Mouse (Mus musculus): ENCODE data around the gene Dgke. TPM values are rescaled to one million over a fixed set of nuclear protein-coding genes. Genes with fewer than 3 reads are reported as not detected.

Dgke gene
- polyA plus RNA-seq, 1 experiment from 2014 or later = 5.7 TPM

DNA sequence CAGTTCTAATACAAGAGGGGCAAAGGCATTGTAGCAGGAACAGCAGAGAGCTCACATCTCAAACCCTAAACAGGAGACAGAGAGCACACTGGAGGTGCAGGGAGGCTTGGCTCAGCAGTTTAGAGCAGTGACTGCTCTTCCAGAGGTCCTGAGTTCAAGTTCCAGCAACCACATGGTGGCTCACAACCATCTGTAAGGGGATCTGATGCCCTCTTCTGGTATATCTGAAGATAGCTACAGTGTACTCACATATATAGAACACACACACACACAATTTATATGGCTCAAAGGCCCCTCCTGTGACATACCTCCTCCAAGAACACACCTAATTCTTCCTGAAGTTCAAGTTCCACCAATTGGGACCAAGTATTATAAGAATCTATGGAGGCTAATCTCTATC, 32.1 kb downstream of the Dgke start:
- H3K27me3 ChIP-seq = no peaks in the 10 kb centered on the region
- no peak overlapping the region for H3K27ac ChIP-seq
- H3K4me1 ChIP-seq (replicated peaks) = no peaks in the 10 kb centered on the region
- H3K9me3 ChIP-seq (replicated peaks) = no peaks in the 10 kb centered on the region
- ATAC-seq (replicated peaks; ENCODE audit: insufficient number of reproducible peaks, insufficient read depth, low FRiP score, low read depth) = no peak
- no peak overlapping the region for H3K9ac ChIP-seq
- peaks cover 15% of the 10 kb centered on the region for H3K36me3 ChIP-seq
- H3K4me3 ChIP-seq = no peak overlapping the region
- no peak overlapping the region for H3K4me2 ChIP-seq

- H3K27ac ChIP-seq = no peak overlapping the region
- no peak for ATAC-seq (replicated peaks; ENCODE audit: insufficient number of reproducible peaks, insufficient read depth, low FRiP score, low read depth)
- H3K9me3 ChIP-seq (replicated peaks) = no peaks in the 10 kb centered on the region
- H3K9ac ChIP-seq = no peak overlapping the region
- H3K4me1 ChIP-seq (replicated peaks) = peaks cover 11% of the 10 kb centered on the region
- 67% methylated on average over 1 of the region's 1 CpGs for WGBS
- no peaks in the 10 kb centered on the region for H3K27me3 ChIP-seq
- H3K4me3 ChIP-seq = no peak overlapping the region
- no peaks in the 10 kb centered on the region for H3K36me3 ChIP-seq
- H3K4me2 ChIP-seq = no peak overlapping the region
Observed at GRCm38 (mm10) chr11:89031189-89031588, 35.5 kb downstream of the Dgke start.

- H3K9ac ChIP-seq = no peak overlapping the region
Observed at GRCm38 (mm10) chr11:89030552-89030951, 36.1 kb downstream of the Dgke start.

DNA sequence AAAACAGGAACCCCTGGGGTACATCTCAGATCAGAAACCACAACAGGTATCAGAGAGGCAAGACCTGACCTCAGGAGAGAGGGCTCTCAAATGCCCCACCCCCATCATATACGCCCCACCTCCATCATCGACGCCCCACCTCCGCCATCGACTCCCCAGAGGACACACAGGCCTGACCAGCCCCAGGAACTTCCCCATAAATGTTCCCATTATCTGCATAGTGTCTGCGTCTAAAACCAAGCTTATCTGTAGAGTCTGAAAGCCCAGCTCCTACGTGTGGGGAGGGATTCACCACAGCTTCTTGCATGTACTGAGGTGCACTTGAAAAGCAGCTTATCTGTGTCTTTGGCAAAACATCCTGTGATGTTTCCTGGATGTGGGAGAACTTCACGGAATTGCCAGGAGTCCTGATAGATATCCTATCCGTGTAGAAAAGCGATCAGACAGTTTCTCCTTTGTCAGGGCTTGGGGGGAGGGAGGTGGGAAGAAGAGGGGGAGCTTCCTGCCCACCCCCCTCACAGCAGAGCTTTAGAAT, 37.7 kb downstream of the Dgke start:
- Histone ChIP-seq H3K4me1 (replicated peaks) (peaks cover 23% of the 10 kb centered on the region), H3K9ac (no peak overlapping the region), H3K4me3 (no peak overlapping the region), H3K36me3 (no peaks in the 10 kb centered on the region), H3K27ac (peak overlapping the region; percentile 33), H3K4me2 (no peak overlapping the region), H3K27me3 (no peaks in the 10 kb centered on the region), H3K9me3 (replicated peaks) (no peaks in the 10 kb centered on the region)
- 13% methylated on average over 10 of the region's 10 CpGs for WGBS
- peak; percentile 69 for ATAC-seq (replicated peaks; ENCODE audit: insufficient number of reproducible peaks, insufficient read depth, low FRiP score, low read depth)

More at GRCm38 (mm10) chr11:89030552-89030951, 36.1 kb downstream of the Dgke start:
- Histone ChIP-seq H3K4me2 (no peak overlapping the region), H3K9me3 (replicated peaks) (no peaks in the 10 kb centered on the region), H3K27ac (no peak overlapping the region), H3K4me1 (replicated peaks) (peaks cover 13% of the 10 kb centered on the region), H3K36me3 (no peaks in the 10 kb centered on the region), H3K27me3 (no peaks in the 10 kb centered on the region), H3K4me3 (no peak overlapping the region)
- WGBS = 79% methylated on average over 6 of the region's 6 CpGs
- no peak for ATAC-seq (replicated peaks; ENCODE audit: insufficient number of reproducible peaks, insufficient read depth, low FRiP score, low read depth)

- Histone ChIP-seq H3K27me3 (no peaks in the 10 kb centered on the region), H3K4me3 (no peak overlapping the region), H3K4me2 (no peak overlapping the region), H3K4me1 (replicated peaks) (peaks cover 23% of the 10 kb centered on the region), H3K27ac (peak overlapping the region; percentile 33), H3K9ac (no peak overlapping the region), H3K9me3 (replicated peaks) (no peaks in the 10 kb centered on the region), H3K36me3 (no peaks in the 10 kb centered on the region)
- ATAC-seq (replicated peaks; ENCODE audit: insufficient number of reproducible peaks, insufficient read depth, low FRiP score, low read depth) = no peak
- 64% methylated on average over 10 of the region's 10 CpGs for WGBS
Observed at GRCm38 (mm10) chr11:89027955-89028361, 38.7 kb downstream of the Dgke start.

DNA sequence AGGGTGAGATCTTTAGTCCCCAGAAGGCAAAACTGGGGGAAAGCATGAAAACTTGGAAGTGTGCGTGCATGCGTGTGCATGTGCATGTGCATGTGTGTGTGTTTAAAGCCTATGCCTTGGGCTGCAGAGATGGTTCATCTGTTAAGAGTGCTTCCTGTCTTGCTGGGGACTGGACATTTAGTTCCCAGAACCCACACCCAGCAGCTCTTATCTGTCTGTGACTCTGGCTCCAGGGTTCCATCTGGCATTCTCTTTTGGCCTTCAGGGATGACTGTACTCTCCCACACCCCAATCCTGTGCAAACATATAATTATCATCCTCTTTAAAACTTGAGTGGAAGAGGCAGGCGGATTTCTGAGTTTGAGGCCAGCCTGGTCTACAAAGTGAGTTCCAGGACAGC, 40.5 kb downstream of the Dgke start:
- 88% methylated on average over 3 of the region's 3 CpGs for WGBS
- Histone ChIP-seq H3K27ac (no peak overlapping the region), H3K4me2 (no peak overlapping the region), H3K4me1 (replicated peaks) (peaks cover 32% of the 10 kb centered on the region), H3K27me3 (no peaks in the 10 kb centered on the region), H3K9me3 (replicated peaks) (no peaks in the 10 kb centered on the region), H3K4me3 (no peak overlapping the region), H3K9ac (no peak overlapping the region), H3K36me3 (no peaks in the 10 kb centered on the region)
- no peak for ATAC-seq (replicated peaks; ENCODE audit: insufficient number of reproducible peaks, insufficient read depth, low FRiP score, low read depth)

- no peak overlapping the region for H3K9ac ChIP-seq
- H3K4me1 ChIP-seq (replicated peaks) = peaks cover 35% of the 10 kb centered on the region
- no peak overlapping the region for H3K27ac ChIP-seq
- WGBS = 71% methylated on average over 3 of the region's 3 CpGs
- H3K9me3 ChIP-seq (replicated peaks) = no peaks in the 10 kb centered on the region
- H3K36me3 ChIP-seq = no peaks in the 10 kb centered on the region
- H3K4me2 ChIP-seq = no peak overlapping the region
- no peaks in the 10 kb centered on the region for H3K27me3 ChIP-seq
- H3K4me3 ChIP-seq = no peak overlapping the region
- no peak for ATAC-seq (replicated peaks; ENCODE audit: insufficient number of reproducible peaks, insufficient read depth, low FRiP score, low read depth)
Observed at GRCm38 (mm10) chr11:89025603-89026002, 41.0 kb downstream of the Dgke start.

- peaks cover 35% of the 10 kb centered on the region for H3K4me1 ChIP-seq (replicated peaks)
- H3K9ac ChIP-seq = no peak overlapping the region
- H3K4me3 ChIP-seq = no peak overlapping the region
- H3K9me3 ChIP-seq (replicated peaks) = no peaks in the 10 kb centered on the region
- H3K27ac ChIP-seq = peak overlapping the region; percentile 41
- H3K4me2 ChIP-seq = no peak overlapping the region
- 36% methylated on average over 11 of the region's 11 CpGs for WGBS
- H3K27me3 ChIP-seq = no peaks in the 10 kb centered on the region
- no peaks in the 10 kb centered on the region for H3K36me3 ChIP-seq
- ATAC-seq (replicated peaks; ENCODE audit: insufficient number of reproducible peaks, insufficient read depth, low FRiP score, low read depth) = peak; percentile 28
Observed at GRCm38 (mm10) chr11:89024181-89024881, 42.3 kb downstream of the Dgke start.

GRCm38 (mm10) chr11:89023477-89023876, 43.2 kb downstream of the Dgke start:
- Histone ChIP-seq H3K27ac (0 out of 2 replicates have a peak overlapping the region, but pooled peaks have one; percentile 41), H3K9me3 (replicated peaks) (no peaks in the 10 kb centered on the region)
- 61% methylated on average over 10 of the region's 10 CpGs for WGBS

DNA sequence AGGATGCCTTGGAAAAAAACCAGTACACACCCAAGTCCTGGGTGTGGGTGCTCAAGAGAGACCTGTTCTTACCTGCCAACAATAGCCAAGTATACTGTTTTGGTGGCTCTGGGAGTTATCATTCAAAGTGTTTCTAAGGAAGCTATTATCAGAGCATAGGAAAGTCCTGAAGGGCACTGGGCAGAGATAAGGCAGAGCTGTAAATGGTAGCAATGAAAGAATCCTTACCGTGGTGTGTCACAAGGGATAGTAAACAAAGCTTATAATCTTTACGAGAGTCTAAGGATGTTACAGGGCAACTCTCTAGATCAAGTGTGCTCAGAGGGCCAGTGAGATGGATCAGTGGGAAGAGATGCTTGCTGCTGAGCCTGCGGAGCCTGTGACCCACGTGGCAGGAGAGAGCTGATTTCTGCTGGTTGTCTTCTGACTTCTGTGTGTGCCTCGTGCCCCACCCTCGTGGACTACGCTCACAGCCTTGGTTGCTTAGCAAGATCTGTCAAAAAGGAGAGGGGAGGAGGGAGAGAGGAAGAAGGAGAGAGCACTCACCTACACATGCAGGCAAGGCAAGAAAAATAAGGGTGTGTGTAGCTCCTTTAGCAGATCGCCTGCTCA, 44.4 kb downstream of the Dgke start:
- no peaks in the 10 kb centered on the region for H3K27me3 ChIP-seq
- WGBS = 42% methylated on average over 8 of the region's 8 CpGs
- H3K36me3 ChIP-seq = no peaks in the 10 kb centered on the region; the same call in 1 of the 2 replicates
- H3K9me3 ChIP-seq (replicated peaks) = no peaks in the 10 kb centered on the region
- H3K4me3 ChIP-seq = no peak overlapping the region
- H3K4me1 ChIP-seq (replicated peaks) = peaks cover 26% of the 10 kb centered on the region
- no peak overlapping the region for H3K4me2 ChIP-seq
- H3K9ac ChIP-seq = no peak overlapping the region
- no peak for ATAC-seq (replicated peaks; ENCODE audit: insufficient number of reproducible peaks, insufficient read depth, low FRiP score, low read depth)
- H3K27ac ChIP-seq = no peak overlapping the region

More at GRCm38 (mm10) chr11:89023477-89023876, 43.2 kb downstream of the Dgke start:
- H3K36me3 ChIP-seq = no peaks in the 10 kb centered on the region; the same call in 1 of the 2 replicates
- H3K4me3 ChIP-seq = no peak overlapping the region
- H3K4me1 ChIP-seq (replicated peaks) = peaks cover 26% of the 10 kb centered on the region
- H3K27me3 ChIP-seq = no peaks in the 10 kb centered on the region
- no peak for ATAC-seq (replicated peaks; ENCODE audit: insufficient number of reproducible peaks, insufficient read depth, low FRiP score, low read depth)
- no peak overlapping the region for H3K9ac ChIP-seq
- H3K4me2 ChIP-seq = no peak overlapping the region

GRCm38 (mm10) chr11:89021687-89022086, 45.0 kb downstream of the Dgke start:
- H3K4me1 ChIP-seq (replicated peaks) = peaks cover 26% of the 10 kb centered on the region
- H3K4me3 ChIP-seq = no peak overlapping the region
- H3K27ac ChIP-seq = no peak overlapping the region
- no peak for ATAC-seq (replicated peaks; ENCODE audit: insufficient number of reproducible peaks, insufficient read depth, low FRiP score, low read depth)
- H3K27me3 ChIP-seq = no peaks in the 10 kb centered on the region
- no peaks in the 10 kb centered on the region for H3K9me3 ChIP-seq (replicated peaks)
- 54% methylated on average over 7 of the region's 7 CpGs for WGBS
- peaks cover 2% of the 10 kb centered on the region for H3K36me3 ChIP-seq
- no peak overlapping the region for H3K9ac ChIP-seq
- no peak overlapping the region for H3K4me2 ChIP-seq

Measured in heart, embryonic 15.5 days (tissue).